Mouse (Mus musculus): ENCODE data around the gene Trim12c. TPM values are rescaled to one million over a fixed set of nuclear protein-coding genes. Genes with fewer than 3 reads are reported as not detected.
"Not testable (repeated sequence)": the region's sequence is repeated elsewhere in the genome, so short reads cannot be mapped to it uniquely, and the experiment has no call there.

Trim12c gene
- total and polyA plus RNA-seq, 2 experiments from 2014 or later, result 0.57 to 3.6 TPM

DNA sequence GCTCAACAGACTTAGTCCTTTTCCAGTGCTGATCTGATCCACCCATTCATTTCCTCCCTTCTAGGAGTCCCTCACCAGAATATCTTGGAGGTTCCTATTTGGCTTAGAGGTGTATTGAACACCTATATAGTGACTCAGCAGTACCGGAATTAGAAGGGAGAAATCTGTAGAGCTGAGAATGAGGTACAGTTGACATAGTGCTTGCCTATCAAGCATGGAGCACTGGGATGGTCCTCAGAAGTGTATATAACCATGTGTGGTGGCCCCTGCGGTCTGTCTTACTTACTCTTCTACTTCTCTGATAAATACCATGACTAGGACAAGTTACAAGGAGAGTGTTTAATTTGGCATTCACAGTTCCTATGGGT is 422 bp upstream of the Trim12c start:
- TF ChIP-seq CTCF (IDR thresholded peaks at IDR 0.05), result no peak
- ATAC-seq (ENCODE audit: low FRiP score), result no peak
- Histone ChIP-seq H3K27me3 (ENCODE audit: insufficient read depth, low read length) (no peaks in the 10 kb centered on the region), H3K9ac (replicated peaks; ENCODE audit: low read length, poor library complexity, severe bottlenecking) (no peak overlapping the region), H3K36me3 (ENCODE audit: insufficient read depth, low read length) (no peaks in the 10 kb centered on the region), H3K27ac (ENCODE audit: low read depth, low read length) (no peak overlapping the region), H3K4me2 (ENCODE audit: low read depth, low read length, poor library complexity, severe bottlenecking) (no peak overlapping the region), H3K9me3 (ENCODE audit: low read length) (no peaks in the 10 kb centered on the region), H3K4me1 (ENCODE audit: insufficient read depth, low read length) (no peaks in the 10 kb centered on the region), H3K4me3 (ENCODE audit: low read depth, low read length) (no peak overlapping the region)
- DNase-seq (ENCODE audit: low spot score), result no peak
- 77% methylated on average over 2 of the region's 2 CpGs for WGBS

DNA sequence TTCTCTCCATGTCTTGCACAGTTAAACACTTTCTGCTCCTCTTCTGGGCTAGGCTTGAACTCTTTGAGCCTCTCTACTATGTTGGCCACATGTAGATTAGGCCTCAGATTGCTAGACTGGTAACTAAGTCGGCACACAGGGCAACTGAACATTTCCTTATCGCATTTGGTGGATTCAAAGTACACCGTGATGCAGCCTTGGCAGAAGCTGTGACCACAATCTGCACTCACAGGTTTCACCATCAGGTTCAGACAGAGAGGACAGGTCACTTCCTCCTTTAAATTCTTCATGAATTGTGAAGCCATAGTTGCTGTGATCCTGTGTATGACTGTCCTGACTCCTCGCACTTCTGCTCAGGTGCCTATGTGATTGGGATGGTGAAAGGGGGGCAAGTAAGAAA is 5.1 kb downstream of the Trim12c start:
- H3K4me3 ChIP-seq (ENCODE audit: low read depth, low read length); H3K4me2 ChIP-seq (ENCODE audit: low read depth, low read length, poor library complexity, severe bottlenecking); H3K9me3 ChIP-seq (ENCODE audit: low read length); H3K36me3 ChIP-seq (ENCODE audit: insufficient read depth, low read length); H3K27me3 ChIP-seq (ENCODE audit: insufficient read depth, low read length); H3K9ac ChIP-seq (replicated peaks; ENCODE audit: low read length, poor library complexity, severe bottlenecking); H3K4me1 ChIP-seq (ENCODE audit: insufficient read depth, low read length); DNase-seq (ENCODE audit: low spot score); H3K27ac ChIP-seq (ENCODE audit: low read depth, low read length); ATAC-seq (ENCODE audit: low FRiP score): not testable (repeated sequence)
- 87% methylated on average over 4 of the region's 4 CpGs for WGBS

DNA sequence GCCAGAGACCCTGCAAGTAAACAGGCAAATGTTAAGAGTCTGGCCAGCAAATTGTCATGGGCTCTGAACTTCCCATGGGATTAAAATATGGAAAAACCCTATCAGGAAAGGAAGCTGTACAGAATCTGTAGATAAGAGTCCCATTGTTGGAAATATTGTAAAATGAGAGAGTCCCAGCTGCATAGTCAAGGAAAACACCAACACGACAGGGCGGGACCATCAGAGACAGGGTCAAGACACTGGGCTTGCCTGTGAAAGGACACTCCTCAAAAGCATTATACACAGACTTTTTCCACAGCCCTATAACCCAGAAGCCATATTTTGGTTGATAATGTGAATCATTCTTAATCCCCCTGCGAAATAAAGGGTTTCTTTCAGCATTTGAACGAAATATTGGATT is 12.4 kb downstream of the Trim12c start:
- not testable (repeated sequence) for H3K9me3 ChIP-seq (ENCODE audit: low read length); H3K27me3 ChIP-seq (ENCODE audit: insufficient read depth, low read length); H3K4me2 ChIP-seq (ENCODE audit: low read depth, low read length, poor library complexity, severe bottlenecking); DNase-seq (ENCODE audit: low spot score); H3K9ac ChIP-seq (replicated peaks; ENCODE audit: low read length, poor library complexity, severe bottlenecking); H3K4me3 ChIP-seq (ENCODE audit: low read depth, low read length); H3K27ac ChIP-seq (ENCODE audit: low read depth, low read length); H3K36me3 ChIP-seq (ENCODE audit: insufficient read depth, low read length); ATAC-seq (ENCODE audit: low FRiP score); H3K4me1 ChIP-seq (ENCODE audit: insufficient read depth, low read length)
- WGBS, result 92% methylated on average over 2 of the region's 4 CpGs

DNA sequence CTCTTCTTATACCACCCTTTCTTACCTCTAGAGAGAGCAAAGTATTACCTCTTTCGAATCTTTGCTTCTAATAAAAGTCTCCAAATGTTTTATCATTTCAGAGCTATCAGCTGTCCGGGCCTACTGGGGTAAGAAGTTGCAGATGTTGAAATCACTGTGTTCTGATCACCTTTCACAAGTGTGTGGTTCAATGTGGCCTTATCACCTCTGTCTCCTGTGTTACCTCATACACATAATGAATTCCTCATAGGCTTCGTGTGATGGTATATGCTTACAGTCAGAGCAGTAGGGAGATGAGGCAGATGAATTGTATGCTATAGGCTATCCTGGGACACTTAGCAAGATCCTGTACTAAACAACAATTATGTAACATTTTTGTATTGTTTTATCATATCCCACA is 17.6 kb downstream of the Trim12c start:
- not testable (repeated sequence) for H3K4me2 ChIP-seq (ENCODE audit: low read depth, low read length, poor library complexity, severe bottlenecking); H3K9me3 ChIP-seq (ENCODE audit: low read length); H3K4me3 ChIP-seq (ENCODE audit: low read depth, low read length); H3K27me3 ChIP-seq (ENCODE audit: insufficient read depth, low read length); ATAC-seq (ENCODE audit: low FRiP score); H3K9ac ChIP-seq (replicated peaks; ENCODE audit: low read length, poor library complexity, severe bottlenecking); H3K36me3 ChIP-seq (ENCODE audit: insufficient read depth, low read length); H3K4me1 ChIP-seq (ENCODE audit: insufficient read depth, low read length); H3K27ac ChIP-seq (ENCODE audit: low read depth, low read length); DNase-seq (ENCODE audit: low spot score)
- WGBS, result 84% methylated on average over 3 of the region's 3 CpGs

DNA sequence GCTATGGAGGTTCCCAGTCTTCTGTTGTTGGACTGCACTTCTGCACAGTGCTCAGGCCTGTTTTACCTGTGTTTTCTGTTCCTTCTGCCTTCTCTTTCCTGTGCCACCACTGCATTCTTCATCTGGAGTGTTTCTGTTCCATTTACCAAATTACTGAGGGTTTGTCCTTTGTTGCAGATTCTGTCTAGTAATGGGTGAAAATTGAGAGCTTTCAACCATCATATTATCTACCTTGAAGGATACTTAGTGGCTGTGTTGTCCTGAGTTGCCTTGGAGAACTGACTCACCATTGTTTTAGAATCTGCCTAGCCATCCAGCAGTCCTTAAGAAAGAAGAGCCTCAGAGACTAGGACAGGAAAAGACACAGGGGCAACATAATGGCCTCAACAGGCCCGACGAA is 24.0 kb downstream of the Trim12c start, which contains the start of gene Trim34b:
Gene Trim34b, plus strand, starts transcription at position 301 of the 400 bp plus-strand sequence.
- H3K27ac ChIP-seq (ENCODE audit: low read depth, low read length); H3K9ac ChIP-seq (replicated peaks; ENCODE audit: low read length, poor library complexity, severe bottlenecking); H3K4me2 ChIP-seq (ENCODE audit: low read depth, low read length, poor library complexity, severe bottlenecking); H3K9me3 ChIP-seq (ENCODE audit: low read length); H3K36me3 ChIP-seq (ENCODE audit: insufficient read depth, low read length); DNase-seq (ENCODE audit: low spot score); H3K4me3 ChIP-seq (ENCODE audit: low read depth, low read length); ATAC-seq (ENCODE audit: low FRiP score); H3K4me1 ChIP-seq (ENCODE audit: insufficient read depth, low read length); H3K27me3 ChIP-seq (ENCODE audit: insufficient read depth, low read length): not testable (repeated sequence)
- 88% methylated on average over 2 of the region's 2 CpGs for WGBS

DNA sequence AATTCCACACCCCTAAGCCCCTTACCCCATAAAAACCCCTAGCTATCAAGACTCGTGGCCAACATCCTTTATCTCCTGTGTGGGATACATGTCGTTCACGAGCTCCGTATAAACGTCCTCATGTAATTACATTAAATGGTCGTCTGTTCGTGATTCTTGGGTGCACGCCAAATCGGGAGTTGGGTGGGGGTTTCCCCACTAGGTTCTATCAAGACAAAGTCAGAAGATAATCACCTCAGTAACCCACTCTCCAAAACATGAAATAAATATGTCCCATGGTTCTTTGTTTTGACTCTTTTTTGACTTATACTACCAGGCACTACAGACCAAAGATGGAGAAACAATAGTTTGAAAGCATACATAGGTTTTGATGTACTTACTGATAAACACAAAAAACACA is 31.1 kb downstream of the Trim12c start:
- Histone ChIP-seq H3K36me3 (ENCODE audit: insufficient read depth, low read length) (no peaks in the 10 kb centered on the region), H3K9me3 (ENCODE audit: low read length) (no peaks in the 10 kb centered on the region), H3K4me3 (ENCODE audit: low read depth, low read length) (no peak overlapping the region), H3K27me3 (ENCODE audit: insufficient read depth, low read length) (no peaks in the 10 kb centered on the region), H3K9ac (replicated peaks; ENCODE audit: low read length, poor library complexity, severe bottlenecking) (no peak overlapping the region), H3K27ac (ENCODE audit: low read depth, low read length) (no peak overlapping the region), H3K4me1 (ENCODE audit: insufficient read depth, low read length) (no peaks in the 10 kb centered on the region), H3K4me2 (ENCODE audit: low read depth, low read length, poor library complexity, severe bottlenecking) (no peak overlapping the region)
- TF ChIP-seq CTCF (IDR thresholded peaks at IDR 0.05), result no peak
- ATAC-seq (ENCODE audit: low FRiP score) (no peak), DNase-seq (ENCODE audit: low spot score) (no peak)
- WGBS, result 83% methylated on average over 9 of the region's 9 CpGs

DNA sequence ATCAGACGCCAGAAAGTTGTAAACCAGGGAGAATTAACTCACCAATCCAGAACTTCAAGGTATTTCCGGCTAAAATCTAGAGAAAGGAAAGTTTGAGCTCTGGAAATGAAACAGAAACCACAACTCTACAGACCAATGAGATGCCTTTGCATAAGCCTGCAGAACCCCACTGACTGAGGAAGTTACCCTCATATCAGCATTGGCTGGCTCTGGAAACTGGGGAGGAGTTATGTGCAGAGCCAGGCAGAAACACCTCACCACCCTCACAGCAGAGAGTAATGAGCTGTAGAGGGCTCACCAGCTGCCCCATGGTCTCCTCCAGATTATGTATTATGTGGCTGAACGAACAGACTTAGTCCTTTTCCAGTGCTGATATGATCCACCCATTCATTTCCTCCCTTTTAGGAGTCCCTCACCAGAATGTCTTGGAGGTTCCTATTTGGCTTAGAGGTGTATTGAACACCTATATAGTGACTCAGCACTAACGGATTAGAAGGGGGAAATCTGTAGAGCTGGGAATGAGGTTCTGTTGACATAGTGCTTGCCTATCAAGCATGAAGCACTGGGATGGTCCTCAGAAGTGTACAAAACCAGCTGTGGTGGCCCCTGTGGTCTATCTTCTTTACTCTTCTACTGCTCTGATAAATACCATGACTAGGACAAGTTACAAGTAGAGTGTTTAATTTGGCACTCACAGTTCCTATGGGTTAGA is 37.6 kb downstream of the Trim12c start, which contains the start of gene Trim12a:
Gene Trim12a, minus strand, starts transcription at position 98 of the 712 bp plus-strand sequence.
- H3K4me3 ChIP-seq (ENCODE audit: low read depth, low read length), result peak within 1 kb of the TSS; percentile 14; the same call in 1 of the 2 replicates
- 25% methylated on average over 4 of the region's 4 CpGs for WGBS
- H3K4me2 ChIP-seq (ENCODE audit: low read depth, low read length, poor library complexity, severe bottlenecking), result peak within 1 kb of the TSS; percentile 15; the same call in 1 of the 2 replicates
- not testable (repeated sequence) for H3K27me3 ChIP-seq (ENCODE audit: insufficient read depth, low read length); H3K9ac ChIP-seq (replicated peaks; ENCODE audit: low read length, poor library complexity, severe bottlenecking); H3K9me3 ChIP-seq (ENCODE audit: low read length); DNase-seq (ENCODE audit: low spot score); H3K4me1 ChIP-seq (ENCODE audit: insufficient read depth, low read length); H3K36me3 ChIP-seq (ENCODE audit: insufficient read depth, low read length); H3K27ac ChIP-seq (ENCODE audit: low read depth, low read length)
- peak; percentile 70; the same call in 1 of the 2 replicates for ATAC-seq (ENCODE audit: low FRiP score)

All from midbrain, postnatal 0 days (tissue).